Comparison of ENCODE assay signal across 33 mouse cellular contexts in the genomic region with DNA sequence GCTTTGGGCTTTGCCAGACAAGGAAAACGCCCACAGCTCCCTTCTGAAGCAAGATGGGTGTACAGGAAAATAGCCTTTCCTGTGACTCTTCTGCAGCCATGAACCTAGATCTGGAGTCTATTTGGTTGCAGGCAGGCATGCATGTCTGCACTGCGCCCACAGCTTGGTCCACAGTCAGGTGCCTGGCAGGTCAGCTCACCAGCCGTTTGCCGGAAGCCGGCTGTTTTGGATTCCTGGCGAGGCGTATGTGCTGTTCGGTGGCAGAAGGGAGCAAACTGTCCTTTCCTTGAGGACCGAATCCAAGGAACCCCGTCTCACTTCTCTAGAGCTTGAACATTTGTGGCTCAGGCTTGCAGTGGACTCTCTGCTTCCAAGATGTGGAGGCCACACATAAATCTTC. TPM values are rescaled to one million over a fixed set of nuclear protein-coding genes. Genes with fewer than 3 reads are reported as not detected.
DNase-seq lines count a peak whose midpoint lies in the region; TF ChIP-seq lines count a peak whose summit lies in the region.
"Had no signal": no experiment of that assay in that cellular context is flagged by ENCODE, and none has a peak within 500 bp of the region (broad histone marks: within the 10 kb centered on the region; RNA-seq: fewer than 3 reads in every experiment).

No protein-coding gene starts in this region.

- WGBS in cerebellum, adult 2 months: 18% methylated on average over 10 of the region's 10 CpGs

- no peak overlapping the region for H3K27ac ChIP-seq in cerebellum, adult 2 months (ENCODE audit: insufficient read depth, low read length)
- H3K27ac ChIP-seq: embryonic facial prominence, embryonic 12.5 days; embryonic facial prominence, embryonic 15.5 days; heart, embryonic 15.5 days; hindbrain, embryonic 14.5 days; hindbrain, postnatal 0 days had no signal

- H3K27me3 ChIP-seq in cerebellum, adult 2 months (ENCODE audit: control insufficient read depth, insufficient read depth, low read length): no peaks in the 10 kb centered on the region
- H3K27me3 ChIP-seq: embryonic facial prominence, embryonic 12.5 days; embryonic facial prominence, embryonic 15.5 days; heart, embryonic 12.5 days; heart, embryonic 15.5 days had no signal

- TF ChIP-seq POLR2A in cerebellum, adult 2 months (IDR thresholded peaks at IDR 0.05; ENCODE audit: borderline replicate concordance, insufficient read depth, low read length): no peak

- peaks cover 8% of the 10 kb centered on the region; the same call in 1 of the 2 replicates for H3K4me1 ChIP-seq in cerebellum, adult 2 months (ENCODE audit: control insufficient read depth, insufficient read depth, low read length)

- TF ChIP-seq CTCF in cerebellum, adult 2 months (IDR thresholded peaks at IDR 0.05; ENCODE audit: borderline replicate concordance, insufficient read depth, low read depth, low read length): no peak

- H3K4me3 ChIP-seq in cerebellum, adult 2 months (replicated peaks; ENCODE audit: insufficient read depth, low read depth, low read length): no peak overlapping the region
- H3K4me3 ChIP-seq: embryonic facial prominence, embryonic 12.5 days; embryonic facial prominence, embryonic 15.5 days; heart, embryonic 12.5 days; heart, embryonic 15.5 days had no signal

- peak; percentile 77 for DNase-seq in brain, adult 2 months (ENCODE audit: low read depth, low spot score)
- DNase-seq in cerebellum, adult 11 months: peak; percentile 28
- peak; percentile 60 to 71 for DNase-seq in cerebellum, adult 2 months
- DNase-seq in cerebellum, adult 9-11 months: peak; percentile 77
- no peak for DNase-seq in left cerebral cortex, adult 18-20 months (ENCODE audit: low spot score in 2 of 2)
- no peak for DNase-seq in frontal cortex, postnatal 10 days (ENCODE audit: low spot score in 2 of 2)
- no peak for DNase-seq in spleen, adult 18-20 months
- DNase-seq in adrenal gland, postnatal 10 days: no peak
- DNase-seq: adrenal gland, adult 2 months; adrenal gland, postnatal 25 days; forebrain, postnatal 0 days; gastrocnemius, postnatal 25 days; heart, adult 18-20 months; heart, postnatal 10 days; heart, postnatal 36 days; kidney, adult 18-20 months had no signal

RNA-seq across cellular contexts. Expression of a gene that starts 16.9 kb away (rescaled TPM):
- polyA plus RNA-seq in cerebellum, adult 2 months (2012; rRNA removed): 2.3 TPM in 2 replicates
- 10 to 100 TPM; 21.8 to 23.2 TPM for total RNA-seq in left cerebral cortex, adult 18-20 months (2021)
- total RNA-seq in adrenal gland, postnatal 10 days (2021): under 1 TPM; 0.09 to 0.15 TPM
- total RNA-seq: adrenal gland, adult 2 months; adrenal gland, postnatal 25 days; heart, postnatal 36 days; MEL had no signal
- polyA plus RNA-seq: adrenal gland, adult 2 months; C2C12; forebrain, embryonic 11.5 days; hindbrain, embryonic 11.5 days; inflammation-experienced regulatory T-cells, adult 6 months had no signal

RNA-seq across cellular contexts. Expression of a gene that starts 28.5 kb away (rescaled TPM):
- polyA plus RNA-seq in cerebellum, adult 2 months (2012; rRNA removed): not detected in 2 replicates
- not detected for total RNA-seq in left cerebral cortex, adult 18-20 months (2021)
- total RNA-seq in adrenal gland, postnatal 10 days (2021): not detected
- total RNA-seq: adrenal gland, adult 2 months; adrenal gland, postnatal 25 days; forebrain, postnatal 0 days; gastrocnemius, postnatal 25 days; heart, adult 18-20 months; heart, postnatal 10 days; heart, postnatal 36 days; hindbrain, postnatal 0 days; MEL had no signal
- polyA plus RNA-seq: adrenal gland, adult 2 months; C2C12; CD4-positive, CD25-positive, alpha-beta regulatory T cell, adult 4 months; cortical plate, adult 2 months; embryonic facial prominence, embryonic 12.5 days; forebrain, embryonic 11.5 days; forebrain, embryonic 14.5 days; forebrain, postnatal 0 days; frontal cortex, adult 2 months; heart, embryonic 12.5 days; heart, embryonic 15.5 days; hindbrain, embryonic 11.5 days; hindbrain, embryonic 14.5 days; hindbrain, postnatal 0 days; inflammation-experienced regulatory T-cells, adult 6 months; intestine, embryonic 16.5 days had no signal

RNA-seq across cellular contexts. Expression of a gene that starts 36.4 kb away (rescaled TPM):
- polyA plus RNA-seq in cerebellum, adult 2 months (2012; rRNA removed): 0.15 TPM in 1 of 2 replicates, not detected in the other
- not detected for total RNA-seq in left cerebral cortex, adult 18-20 months (2021)
- total RNA-seq in adrenal gland, postnatal 10 days (2021): not detected
- total RNA-seq: adrenal gland, postnatal 25 days; forebrain, postnatal 0 days; gastrocnemius, adult 8-10 months; gastrocnemius, postnatal 25 days; heart, adult 18-20 months; heart, postnatal 10 days; heart, postnatal 36 days; hindbrain, postnatal 0 days; MEL had no signal
- polyA plus RNA-seq: C2C12; CD4-positive, CD25-positive, alpha-beta regulatory T cell, adult 4 months; embryonic facial prominence, embryonic 15.5 days; forebrain, embryonic 11.5 days; forebrain, embryonic 14.5 days; forebrain, postnatal 0 days; frontal cortex, adult 2 months; heart, embryonic 12.5 days; heart, embryonic 15.5 days; hindbrain, embryonic 11.5 days; hindbrain, embryonic 14.5 days; hindbrain, postnatal 0 days; inflammation-experienced regulatory T-cells, adult 6 months; intestine, embryonic 16.5 days had no signal

RNA-seq across cellular contexts. Expression of a gene that starts 45.9 kb away (rescaled TPM):
- polyA plus RNA-seq in cerebellum, adult 2 months (2012; rRNA removed): not detected in 2 replicates
- total RNA-seq in left cerebral cortex, adult 18-20 months (2021): not detected
- not detected for total RNA-seq in adrenal gland, postnatal 10 days (2021)
- total RNA-seq: adrenal gland, adult 2 months; adrenal gland, postnatal 25 days; forebrain, postnatal 0 days; gastrocnemius, adult 8-10 months; gastrocnemius, postnatal 25 days; heart, adult 18-20 months; heart, postnatal 10 days; heart, postnatal 36 days; hindbrain, postnatal 0 days; MEL had no signal
- polyA plus RNA-seq: adrenal gland, adult 2 months; CD4-positive, CD25-positive, alpha-beta regulatory T cell, adult 4 months; embryonic facial prominence, embryonic 12.5 days; embryonic facial prominence, embryonic 15.5 days; forebrain, embryonic 11.5 days; forebrain, embryonic 14.5 days; forebrain, postnatal 0 days; frontal cortex, adult 2 months; heart, embryonic 12.5 days; heart, embryonic 15.5 days; hindbrain, embryonic 11.5 days; hindbrain, embryonic 14.5 days; hindbrain, postnatal 0 days; inflammation-experienced regulatory T-cells, adult 6 months; intestine, embryonic 16.5 days had no signal

Comparison
In these comparisons a context has a peak if more than half of its experiments do, and no peak if none do; other contexts are left out.
1. DNase-seq: peak in brain, adult 2 months (single experiment), cerebellum, adult 11 months (single experiment), cerebellum, adult 2 months (2 of 2) and cerebellum, adult 9-11 months (single experiment); none in left cerebral cortex, adult 18-20 months (0 of 2), frontal cortex, postnatal 10 days (0 of 2), spleen, adult 18-20 months (0 of 2) and adrenal gland, postnatal 10 days (single experiment).
2. RNA of a gene that starts 16.9 kb away (total RNA-seq): 21.8 to 23.2 TPM in left cerebral cortex, adult 18-20 months; 0.09 to 0.15 TPM in adrenal gland, postnatal 10 days; every median in the first group is over 10 times any median in the second.